Mouse (Mus musculus) heart, embryonic 15.5 days (tissue): ENCODE measurements around the gene Cdh8. TPM values are rescaled to one million over a fixed set of nuclear protein-coding genes. Genes with fewer than 3 reads are reported as not detected.

Source experiments
- ATAC-seq: fragments of 200-750 bp; cut with Nextera tagmentation; replicated peaks from 2 replicates; pipeline ENCODE4 v1.8.0; 2017; ENCODE audit warnings: low read depth, moderate TSS enrichment; ENCODE audit not compliant: insufficient number of reproducible peaks, insufficient read depth, low FRiP score
- H3K27ac ChIP-seq: fragments of 300-500 bp; sonication (generic); 2 replicates; pipeline ENCODE4 v1.5.1; 2015; ENCODE audit warnings: mild to moderate bottlenecking, inconsistent platforms
- H3K27me3 ChIP-seq: fragments of 300-500 bp; sonication (generic); 2 replicates; pipeline ENCODE4 v1.6.1; 2015; ENCODE audit warnings: inconsistent platforms
- H3K36me3 ChIP-seq: fragments of 300-500 bp; sonication (generic); 2 replicates; pipeline ENCODE4 v1.6.1; 2015; ENCODE audit warnings: mild to moderate bottlenecking, inconsistent platforms
- H3K4me1 ChIP-seq: fragments of 300-500 bp; sonication (generic); replicated peaks from 2 replicates; pipeline ENCODE4 v1.6.1; 2015; ENCODE audit warnings: inconsistent platforms
- H3K4me2 ChIP-seq: fragments of 300-500 bp; sonication (generic); 2 replicates; pipeline ENCODE4 v1.6.1; 2015; ENCODE audit warnings: inconsistent platforms, mild to moderate bottlenecking, moderate library complexity
- H3K4me3 ChIP-seq: fragments of 300-500 bp; sonication (generic); 2 replicates; pipeline ENCODE4 v1.5.1; 2015; ENCODE audit warnings: mild to moderate bottlenecking, inconsistent platforms
- H3K9ac ChIP-seq: fragments of 300-500 bp; sonication (generic); 2 replicates; pipeline ENCODE4 v1.6.1; 2015; ENCODE audit warnings: mild to moderate bottlenecking, inconsistent platforms
- H3K9me3 ChIP-seq: fragments of 300-500 bp; sonication (generic); replicated peaks from 2 replicates; pipeline ENCODE4 v1.6.1; 2016; ENCODE audit warnings: inconsistent platforms
- WGBS: fragments of 180-500 bp; shearing (Covaris S2); methylation state at CpG from one replicate; pipeline ENCODE4 v1.1.7; 2015; ENCODE audit warnings: mixed read lengths; 5-methylcytosine and 5-hydroxymethylcytosine counted together
- polyA plus RNA-seq: library from polyadenylated mRNA; unstranded; fragments of >200 nt; fragmentation: Nextera tagmentation; extraction: Ambion mirVana; gene quantifications from 2 replicates; pipeline ENCODE4 v1.2.1, GENCODE M21; 2015

Gene Cdh8
- polyA plus RNA-seq, 1 experiment from 2014 or later: 1.2 TPM

DNA sequence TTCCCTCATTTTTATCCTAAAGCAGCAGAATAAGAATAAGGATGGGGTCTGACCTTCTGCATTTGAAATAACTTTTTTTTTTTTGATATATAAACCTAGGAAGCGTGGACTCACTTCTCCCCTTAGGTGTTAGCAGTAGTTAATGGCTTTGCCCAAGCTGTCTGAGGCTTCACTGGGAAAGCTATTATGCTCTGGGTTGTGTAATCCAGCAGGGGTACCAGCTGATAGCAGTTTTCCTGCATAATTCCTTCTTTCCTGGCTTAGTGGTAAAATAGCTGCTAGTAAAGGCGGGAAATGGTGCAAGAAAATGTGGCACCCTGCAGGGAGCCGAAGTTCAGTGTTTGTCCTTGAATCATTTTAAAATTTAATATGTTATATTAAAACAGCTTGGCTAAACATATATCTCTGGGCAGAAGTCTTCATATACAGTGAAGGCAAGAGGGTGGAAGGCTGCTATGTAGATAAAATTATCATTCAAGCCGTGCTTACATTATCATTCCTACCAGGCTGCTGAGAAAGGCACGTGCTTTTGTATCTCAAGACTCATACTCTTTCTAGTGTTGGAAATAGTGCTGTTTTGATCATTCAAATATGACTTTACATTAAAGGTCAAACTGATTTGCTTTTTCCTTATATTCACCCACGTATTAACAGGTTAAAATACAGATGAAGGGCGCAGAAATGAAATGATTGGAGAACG lies 367.5 kb downstream of the Cdh8 start:
- ATAC-seq: no peak
- Histone ChIP-seq H3K4me2 (no peak overlapping the region), H3K4me3 (no peak overlapping the region), H3K27me3 (no peaks in the 10 kb centered on the region), H3K27ac (no peak overlapping the region), H3K4me1 (no peaks in the 10 kb centered on the region), H3K9ac (no peak overlapping the region), H3K36me3 (no peaks in the 10 kb centered on the region), H3K9me3 (no peaks in the 10 kb centered on the region)
- 67% methylated on average over 8 of the region's 8 CpGs for WGBS

GRCm38 (mm10) chr8:99040423-99040822 lies 375.8 kb downstream of the Cdh8 start:
- Histone ChIP-seq H3K9ac (no peak overlapping the region), H3K4me1 (no peaks in the 10 kb centered on the region), H3K4me2 (no peak overlapping the region), H3K36me3 (no peaks in the 10 kb centered on the region), H3K4me3 (no peak overlapping the region), H3K9me3 (no peaks in the 10 kb centered on the region), H3K27ac (no peak overlapping the region), H3K27me3 (no peaks in the 10 kb centered on the region)
- no peak for ATAC-seq
- 89% methylated on average over 2 of the region's 2 CpGs for WGBS

DNA sequence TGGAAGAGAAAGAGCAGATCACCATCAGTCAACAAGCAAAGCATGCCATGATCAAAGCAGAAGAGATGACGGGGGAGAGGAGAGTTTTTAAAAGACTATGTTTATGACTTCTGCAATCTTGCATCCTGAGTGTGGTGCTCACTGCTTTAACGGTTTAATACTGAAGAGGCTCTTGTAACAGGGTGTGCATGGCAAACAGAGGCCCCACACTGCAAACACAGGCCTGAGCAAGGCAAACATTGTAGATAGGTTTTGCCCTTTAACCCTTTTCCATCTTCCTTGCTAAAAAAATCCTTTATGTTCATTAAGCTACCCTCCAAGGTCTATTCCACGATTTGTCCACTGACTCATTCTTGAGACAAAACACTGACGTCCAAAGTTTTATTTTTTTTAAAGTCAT lies 385.2 kb downstream of the Cdh8 start:
- WGBS: 64% methylated on average over 4 of the region's 4 CpGs
- no peak for ATAC-seq
- Histone ChIP-seq H3K4me1 (no peaks in the 10 kb centered on the region), H3K27ac (no peak overlapping the region), H3K36me3 (no peaks in the 10 kb centered on the region), H3K4me2 (no peak overlapping the region), H3K9ac (no peak overlapping the region), H3K9me3 (no peaks in the 10 kb centered on the region), H3K4me3 (no peak overlapping the region), H3K27me3 (no peaks in the 10 kb centered on the region)
